Mouse (Mus musculus): ENCODE measurements around the gene Fbxl13. TPM values are rescaled to one million over a fixed set of nuclear protein-coding genes. Genes with fewer than 3 reads are reported as not detected.
"Not testable (repeated sequence)": the region's sequence is repeated elsewhere in the genome, so short reads cannot be mapped to it uniquely, and the experiment has no call there.

The Fbxl13 gene
- polyA plus RNA-seq, 1 experiment from 2014 or later, result 0.07 TPM

DNA sequence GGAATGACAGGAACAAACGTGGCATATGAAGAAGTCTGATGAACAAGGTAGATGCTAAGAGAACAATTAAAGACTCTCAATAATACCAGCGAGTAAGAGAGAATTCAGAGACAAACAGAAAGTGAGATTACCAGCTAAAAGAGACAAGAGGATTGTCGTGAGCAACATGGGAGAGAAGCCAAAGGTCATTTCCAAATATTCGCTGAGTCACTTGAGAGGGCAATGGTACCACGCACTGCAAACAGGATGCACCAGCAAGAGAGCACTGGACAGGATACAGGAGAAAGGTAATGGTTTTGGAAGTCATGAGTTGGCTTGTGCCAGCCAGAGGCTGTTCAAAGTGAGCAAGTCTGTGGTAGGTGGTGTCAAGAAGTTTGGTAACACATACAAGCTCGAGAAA lies 39.5 kb downstream of the Fbxl13 start:
- Histone ChIP-seq H3K27ac (replicated peaks) (no peak overlapping the region), H3K4me3 (no peak overlapping the region), H3K9me3 (no peaks in the 10 kb centered on the region), H3K9ac (no peak overlapping the region), H3K4me1 (no peaks in the 10 kb centered on the region), H3K27me3 (replicated peaks) (no peaks in the 10 kb centered on the region), H3K4me2 (no peak overlapping the region), H3K36me3 (no peaks in the 10 kb centered on the region)
- WGBS, result 60% methylated on average over 6 of the region's 6 CpGs
- no peak for ATAC-seq (ENCODE audit: extremely low read depth, insufficient number of reproducible peaks, low FRiP score, low TSS enrichment)

DNA sequence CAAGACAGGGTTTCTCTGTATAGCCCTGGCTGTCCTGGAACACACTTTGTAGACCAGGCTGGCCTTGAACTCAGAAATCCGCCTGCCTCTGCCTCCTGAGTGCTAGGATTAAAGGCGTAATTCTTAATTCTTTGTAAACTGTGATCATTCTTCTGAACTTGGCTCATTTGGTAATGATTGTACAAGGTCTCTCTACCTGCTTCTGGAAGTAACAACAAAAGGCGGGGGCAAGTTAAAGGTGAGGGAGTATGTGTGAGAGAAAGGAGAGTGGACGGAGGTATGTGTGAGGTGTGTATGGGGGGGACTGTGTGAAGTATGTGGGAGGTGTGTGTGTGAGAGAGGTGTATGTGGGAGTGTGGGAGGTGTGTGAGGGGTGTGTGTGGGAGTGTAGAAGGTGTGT lies 45.5 kb downstream of the Fbxl13 start:
- WGBS, result 81% methylated on average over 4 of the region's 4 CpGs
- no peaks in the 10 kb centered on the region for H3K36me3 ChIP-seq
- H3K4me3 ChIP-seq, result no peak overlapping the region
- H3K27ac ChIP-seq (replicated peaks), result no peak overlapping the region
- H3K9ac ChIP-seq, result no peak overlapping the region
- no peaks in the 10 kb centered on the region for H3K9me3 ChIP-seq
- ATAC-seq (ENCODE audit: extremely low read depth, insufficient number of reproducible peaks, low FRiP score, low TSS enrichment), result no peak
- H3K4me2 ChIP-seq, result no peak overlapping the region
- no peaks in the 10 kb centered on the region for H3K4me1 ChIP-seq
- H3K27me3 ChIP-seq (replicated peaks), result no peaks in the 10 kb centered on the region

DNA sequence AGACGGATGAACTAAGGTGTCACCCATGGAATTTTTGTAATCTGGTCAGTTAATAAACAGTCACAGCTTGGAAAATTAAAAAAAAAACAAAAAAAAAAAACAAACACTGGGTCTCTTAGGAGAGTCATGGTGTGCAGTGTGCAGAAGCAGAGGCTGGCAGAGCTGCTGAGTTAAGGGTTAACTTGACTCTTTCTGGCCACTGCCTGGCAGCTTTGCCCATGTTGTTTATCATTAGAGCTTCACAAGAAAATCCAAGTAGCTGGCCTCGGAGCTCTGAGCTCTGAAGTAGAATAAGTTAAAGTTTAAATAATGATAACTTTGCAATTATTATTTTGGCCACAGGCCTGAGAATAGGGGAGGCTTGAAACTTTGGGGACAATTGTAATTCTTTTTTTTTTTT lies 45.9 kb downstream of the Fbxl13 start:
- H3K36me3 ChIP-seq; H3K27ac ChIP-seq (replicated peaks); H3K27me3 ChIP-seq (replicated peaks); H3K4me2 ChIP-seq; H3K4me3 ChIP-seq; H3K4me1 ChIP-seq; ATAC-seq (ENCODE audit: extremely low read depth, insufficient number of reproducible peaks, low FRiP score, low TSS enrichment); H3K9ac ChIP-seq; H3K9me3 ChIP-seq: not testable (repeated sequence)
- WGBS, result 57% methylated on average over 2 of the region's 2 CpGs

DNA sequence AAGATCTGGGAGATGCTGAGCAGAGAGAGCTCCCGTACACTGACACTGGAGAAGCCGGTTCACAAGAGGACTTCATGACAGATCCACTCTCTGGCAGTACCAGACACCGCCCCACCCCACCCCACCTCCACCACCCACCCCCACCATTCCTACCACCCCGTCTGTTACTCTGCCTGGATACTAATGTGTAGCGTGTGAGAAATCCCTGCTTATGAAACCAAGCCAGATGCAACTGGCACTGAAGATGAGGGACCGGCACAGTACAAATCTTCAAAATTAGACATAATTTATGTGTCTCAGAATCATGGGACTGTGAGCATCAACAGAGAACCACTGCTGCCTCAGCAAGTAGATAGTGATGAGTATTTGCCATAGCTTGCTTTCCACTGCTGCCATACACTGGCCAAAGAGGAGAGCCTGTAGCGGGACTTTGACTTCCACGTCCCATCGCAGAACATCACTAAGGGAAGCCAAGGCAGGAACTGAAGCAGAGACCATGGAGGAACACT lies 52.2 kb downstream of the Fbxl13 start:
- no peak overlapping the region for H3K9ac ChIP-seq
- ATAC-seq (ENCODE audit: extremely low read depth, insufficient number of reproducible peaks, low FRiP score, low TSS enrichment), result no peak
- no peak overlapping the region for H3K27ac ChIP-seq (replicated peaks)
- no peaks in the 10 kb centered on the region for H3K9me3 ChIP-seq
- no peaks in the 10 kb centered on the region for H3K36me3 ChIP-seq
- H3K4me3 ChIP-seq, result no peak overlapping the region
- 74% methylated on average over 9 of the region's 9 CpGs for WGBS
- H3K4me1 ChIP-seq, result peaks cover 2% of the 10 kb centered on the region; the same call in 1 of the 2 replicates
- no peak overlapping the region for H3K4me2 ChIP-seq
- H3K27me3 ChIP-seq (replicated peaks), result no peaks in the 10 kb centered on the region

DNA sequence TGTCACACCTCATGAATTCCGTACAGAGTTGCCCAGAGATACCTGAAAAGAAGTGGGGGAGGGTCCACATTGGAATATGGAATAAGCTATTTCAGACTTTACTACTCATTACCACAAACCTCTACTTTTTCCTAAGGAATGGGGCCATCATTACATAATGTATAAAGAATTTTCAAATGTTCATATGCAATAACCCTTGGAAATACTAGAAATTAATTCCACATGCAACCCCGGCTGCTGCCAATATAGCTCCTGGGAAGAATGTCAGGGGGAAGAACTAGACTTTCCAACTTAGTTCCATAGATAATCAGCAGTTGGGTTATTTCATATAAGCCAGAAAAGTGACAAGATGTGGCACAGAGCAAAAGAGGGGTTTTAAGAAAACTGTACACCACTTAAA lies 53.3 kb downstream of the Fbxl13 start:
- Histone ChIP-seq H3K27ac (replicated peaks) (no peak overlapping the region), H3K27me3 (replicated peaks) (no peaks in the 10 kb centered on the region), H3K36me3 (no peaks in the 10 kb centered on the region), H3K4me2 (no peak overlapping the region), H3K9me3 (no peaks in the 10 kb centered on the region), H3K4me3 (no peak overlapping the region), H3K9ac (no peak overlapping the region), H3K4me1 (peaks cover 7% of the 10 kb centered on the region)
- ATAC-seq (ENCODE audit: extremely low read depth, insufficient number of reproducible peaks, low FRiP score, low TSS enrichment), result no peak
- WGBS, result 65% methylated on average over 2 of the region's 2 CpGs

DNA sequence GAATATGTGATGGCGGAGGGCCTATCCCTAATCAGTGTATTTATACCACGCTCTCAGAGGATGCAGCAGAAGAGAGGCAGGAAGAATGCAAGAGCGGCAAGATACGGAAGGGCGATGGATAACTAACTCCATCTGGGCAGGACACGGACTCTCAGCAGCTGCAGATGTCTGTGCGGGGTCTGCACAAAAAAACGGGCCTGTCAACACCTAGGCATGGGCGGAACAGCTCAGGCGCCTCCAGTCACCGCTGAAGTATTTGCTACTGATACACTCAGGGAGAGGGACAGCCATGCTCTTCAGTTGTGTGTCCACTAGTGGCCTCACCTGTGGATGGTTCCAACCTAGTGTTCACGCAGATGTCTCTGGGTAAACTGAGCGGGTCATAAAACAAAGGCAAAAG lies 57.2 kb downstream of the Fbxl13 start:
- ATAC-seq (ENCODE audit: extremely low read depth, insufficient number of reproducible peaks, low FRiP score, low TSS enrichment), result no peak
- peak overlapping the region; percentile 46 for H3K4me2 ChIP-seq

DNA sequence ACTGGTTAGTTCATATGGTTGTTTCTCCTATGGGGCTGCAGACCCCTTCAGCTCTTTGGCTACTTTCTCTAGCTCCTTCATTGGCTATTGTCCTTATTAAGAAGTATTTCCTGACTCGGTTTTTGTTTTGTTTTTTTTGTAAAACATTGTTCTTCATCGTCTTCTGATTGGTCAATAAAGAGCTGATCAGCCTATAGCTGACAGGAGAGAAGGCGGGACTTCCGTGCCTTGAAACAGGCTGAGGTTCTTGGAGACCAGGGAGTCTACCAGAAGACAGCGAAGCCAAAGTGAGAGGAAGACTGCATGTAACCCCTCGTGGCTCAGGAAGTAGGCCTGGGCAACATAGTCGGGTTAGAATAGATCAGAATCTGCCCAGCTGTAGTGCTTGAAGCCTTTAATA lies 57.8 kb downstream of the Fbxl13 start:
- H3K4me2 ChIP-seq, result peak overlapping the region; percentile 46; the same call in 1 of the 2 replicates
- 58% methylated on average over 7 of the region's 7 CpGs for WGBS
- no peak overlapping the region for H3K27ac ChIP-seq (replicated peaks)
- no peaks in the 10 kb centered on the region for H3K9me3 ChIP-seq
- peaks cover 12% of the 10 kb centered on the region for H3K4me1 ChIP-seq
- no peaks in the 10 kb centered on the region for H3K27me3 ChIP-seq (replicated peaks)
- no peaks in the 10 kb centered on the region for H3K36me3 ChIP-seq
- H3K4me3 ChIP-seq, result no peak overlapping the region
- H3K9ac ChIP-seq, result no peak overlapping the region
- ATAC-seq (ENCODE audit: extremely low read depth, insufficient number of reproducible peaks, low FRiP score, low TSS enrichment), result no peak

More for the DNA sequence above, 57.2 kb downstream of the Fbxl13 start:
- Histone ChIP-seq H3K9ac (no peak overlapping the region), H3K4me3 (peak overlapping the region; percentile 22; the same call in 1 of the 2 replicates), H3K9me3 (no peaks in the 10 kb centered on the region), H3K27me3 (replicated peaks) (no peaks in the 10 kb centered on the region), H3K36me3 (no peaks in the 10 kb centered on the region), H3K4me1 (peaks cover 7% of the 10 kb centered on the region), H3K27ac (replicated peaks) (no peak overlapping the region)
- WGBS, result 37% methylated on average over 13 of the region's 13 CpGs

DNA sequence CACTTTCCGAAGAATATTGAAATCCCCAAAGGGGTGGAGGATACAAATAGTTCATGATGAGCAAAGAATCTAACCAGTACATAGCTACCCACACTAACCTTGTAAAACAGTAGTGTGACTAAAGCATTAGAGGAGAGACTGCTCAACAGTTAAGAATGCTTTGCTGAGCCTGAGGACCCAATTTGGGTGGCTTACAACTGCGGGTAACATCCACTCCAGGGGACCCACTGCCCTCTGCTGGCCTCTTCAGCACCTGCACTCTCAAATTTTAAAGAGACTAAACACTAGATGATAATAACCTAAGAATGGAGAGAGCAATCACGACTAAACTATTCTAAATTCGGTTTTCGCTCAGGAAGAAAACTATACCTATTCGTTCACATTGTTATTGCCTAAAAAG lies 58.7 kb downstream of the Fbxl13 start:
- Histone ChIP-seq H3K4me1 (peaks cover 21% of the 10 kb centered on the region), H3K9me3 (no peaks in the 10 kb centered on the region), H3K27ac (replicated peaks) (no peak overlapping the region), H3K9ac (no peak overlapping the region), H3K4me2 (no peak overlapping the region), H3K4me3 (no peak overlapping the region), H3K36me3 (no peaks in the 10 kb centered on the region), H3K27me3 (replicated peaks) (no peaks in the 10 kb centered on the region)
- 58% methylated on average over 6 of the region's 6 CpGs for WGBS
- no peak for ATAC-seq (ENCODE audit: extremely low read depth, insufficient number of reproducible peaks, low FRiP score, low TSS enrichment)

DNA sequence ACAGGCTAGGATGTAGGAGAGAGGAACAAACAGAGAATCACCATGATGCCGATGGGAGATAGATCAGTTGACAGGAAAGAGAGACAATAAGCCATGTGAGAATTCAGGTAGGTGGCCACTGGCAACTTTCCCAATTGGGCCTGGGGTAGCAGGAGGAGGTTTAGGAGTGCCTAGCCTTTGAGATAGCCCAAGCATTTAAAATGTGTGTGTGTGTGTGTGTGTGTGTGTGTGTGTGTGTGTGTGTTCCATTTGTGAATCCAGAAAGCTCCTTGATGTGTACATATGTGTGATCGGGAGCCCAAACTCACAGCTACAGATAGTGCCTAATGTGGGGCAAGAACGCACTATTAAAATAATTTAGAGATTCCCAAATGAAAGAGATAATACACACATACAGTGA lies 67.3 kb downstream of the Fbxl13 start:
- H3K27ac ChIP-seq (replicated peaks), result no peak overlapping the region
- no peaks in the 10 kb centered on the region for H3K9me3 ChIP-seq
- no peak overlapping the region for H3K4me2 ChIP-seq
- ATAC-seq (ENCODE audit: extremely low read depth, insufficient number of reproducible peaks, low FRiP score, low TSS enrichment), result no peak
- H3K4me3 ChIP-seq, result no peak overlapping the region
- no peak overlapping the region for H3K9ac ChIP-seq
- no peaks in the 10 kb centered on the region for H3K27me3 ChIP-seq (replicated peaks)
- WGBS, result 80% methylated on average over 3 of the region's 3 CpGs
- no peaks in the 10 kb centered on the region for H3K36me3 ChIP-seq
- peaks cover 32% of the 10 kb centered on the region for H3K4me1 ChIP-seq

DNA sequence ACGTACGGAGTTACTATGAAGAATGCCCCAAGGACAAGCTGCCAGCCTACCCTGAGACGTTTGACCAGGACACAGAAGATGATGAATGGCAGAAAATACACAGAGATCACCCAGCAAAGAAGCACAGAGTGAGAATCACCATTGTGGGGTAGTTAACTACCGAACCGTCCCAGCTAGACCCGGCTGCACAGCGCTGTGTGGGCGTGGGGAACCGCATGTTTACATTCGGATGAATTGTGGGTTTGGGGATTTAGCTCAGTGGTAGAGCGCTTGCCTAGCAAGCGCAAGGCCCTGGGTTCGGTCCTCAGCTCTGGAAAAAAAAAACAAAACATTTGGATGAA lies 70.3 kb downstream of the Fbxl13 start:
- H3K4me2 ChIP-seq, result peak overlapping the region; percentile 39
- H3K4me3 ChIP-seq, result no peak overlapping the region
- H3K27ac ChIP-seq (replicated peaks), result peak overlapping the region; percentile 64
- peaks cover 15% of the 10 kb centered on the region for H3K4me1 ChIP-seq
- 75% methylated on average over 13 of the region's 13 CpGs for WGBS
- H3K36me3 ChIP-seq, result no peaks in the 10 kb centered on the region
- no peak overlapping the region for H3K9ac ChIP-seq
- no peak for ATAC-seq (ENCODE audit: extremely low read depth, insufficient number of reproducible peaks, low FRiP score, low TSS enrichment)
- no peaks in the 10 kb centered on the region for H3K9me3 ChIP-seq
- H3K27me3 ChIP-seq (replicated peaks), result no peaks in the 10 kb centered on the region

DNA sequence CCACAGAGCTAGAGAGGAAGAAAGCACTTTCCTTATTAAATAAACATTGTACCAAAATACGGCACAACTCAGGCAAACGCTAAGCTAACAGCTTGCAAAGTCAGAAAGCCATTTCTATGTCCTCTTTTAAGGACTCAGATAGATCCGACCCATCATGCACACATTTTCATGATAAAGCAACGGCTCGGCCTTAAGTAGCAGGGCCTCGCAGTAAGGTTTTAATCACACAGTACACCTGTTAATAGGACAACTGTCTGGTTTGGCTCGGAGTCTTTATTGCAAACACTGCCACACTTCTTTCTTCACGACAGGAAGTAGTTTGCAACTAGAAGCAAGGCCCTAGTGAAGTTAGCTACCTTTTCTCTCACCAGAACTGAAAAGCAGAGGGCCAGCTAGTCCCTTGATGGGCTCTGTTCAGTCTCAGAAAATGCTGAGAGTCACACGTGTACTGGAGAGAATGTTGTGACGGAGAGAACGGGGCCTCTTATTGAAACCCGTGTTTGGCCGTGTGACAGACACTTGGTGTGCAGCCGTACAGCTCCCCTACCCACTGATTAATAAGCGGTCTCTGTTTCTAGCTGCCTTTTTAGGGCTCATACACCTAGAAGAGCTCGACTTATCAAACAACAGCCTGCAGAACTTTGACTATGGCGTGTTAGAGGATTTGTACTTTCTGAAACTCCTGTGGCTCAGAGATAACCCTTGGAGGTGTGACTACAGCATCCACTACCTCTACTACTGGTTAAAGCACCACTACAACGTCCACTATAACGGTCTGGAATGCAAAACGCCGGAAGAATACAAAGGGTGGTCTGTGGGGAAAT lies 70.8 kb downstream of the Fbxl13 start:
- 50% methylated on average over 21 of the region's 21 CpGs for WGBS
- Histone ChIP-seq H3K9me3 (no peaks in the 10 kb centered on the region), H3K4me1 (peaks cover 15% of the 10 kb centered on the region), H3K4me2 (peak overlapping the region; percentile 39), H3K27me3 (replicated peaks) (no peaks in the 10 kb centered on the region), H3K36me3 (no peaks in the 10 kb centered on the region), H3K4me3 (no peak overlapping the region), H3K27ac (replicated peaks) (peak overlapping the region; percentile 64), H3K9ac (no peak overlapping the region)
- ATAC-seq (ENCODE audit: extremely low read depth, insufficient number of reproducible peaks, low FRiP score, low TSS enrichment), result no peak; the same call in 1 of the 2 replicates

All from heart, embryonic 13.5 days (tissue).